Mouse (Mus musculus) CH12F3 (cell line): ENCODE data around the gene Pde5a.

Source experiments
- in situ Hi-C: fragments of 300-500 bp; cut with MboI; formaldehyde crosslinking; loops from 2 replicates; pipeline ENCODE4 v1.14.3; 2020; ENCODE audit warnings: low sequenced_read_pairs

Pde5a gene

DNA sequence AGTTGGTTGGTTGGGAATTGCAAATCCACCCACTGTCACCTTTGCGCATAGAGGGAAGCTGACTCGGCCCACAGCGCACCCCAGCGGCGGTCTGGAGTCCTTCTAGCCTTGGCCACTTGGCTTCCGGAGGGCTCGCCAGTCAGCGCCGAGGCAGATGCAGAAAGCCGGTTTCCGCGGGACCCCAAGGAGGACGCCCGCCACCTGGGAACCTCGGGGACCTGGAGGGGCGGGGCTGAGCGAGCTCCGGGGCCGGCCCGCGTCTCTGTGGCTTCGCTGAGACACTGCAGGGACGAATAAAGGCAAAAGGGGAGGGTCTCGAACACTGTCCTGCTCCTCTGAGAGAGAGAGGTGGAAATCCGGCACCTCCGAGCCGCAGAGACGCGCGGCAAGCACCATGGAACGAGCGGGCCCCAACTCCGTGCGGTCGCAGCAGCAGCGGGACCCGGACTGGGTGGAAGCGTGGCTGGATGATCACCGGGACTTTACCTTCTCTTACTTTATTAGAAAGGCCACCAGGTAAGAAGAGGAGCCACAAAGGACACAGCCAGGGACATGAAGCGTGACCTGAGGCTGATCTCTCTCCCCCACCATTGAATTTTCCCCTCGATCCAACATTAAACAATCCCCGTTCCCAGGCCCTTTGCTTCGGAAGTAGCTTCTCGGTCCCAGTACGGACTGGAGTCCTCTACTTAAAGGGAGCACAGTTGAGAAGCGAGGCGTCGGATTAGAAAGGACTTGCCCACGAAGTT lies at the start of gene Pde5a:
Gene Pde5a (plus strand): TSS at position 96 of the 749 bp plus-strand sequence.
- in situ Hi-C loops = no loop called here

DNA sequence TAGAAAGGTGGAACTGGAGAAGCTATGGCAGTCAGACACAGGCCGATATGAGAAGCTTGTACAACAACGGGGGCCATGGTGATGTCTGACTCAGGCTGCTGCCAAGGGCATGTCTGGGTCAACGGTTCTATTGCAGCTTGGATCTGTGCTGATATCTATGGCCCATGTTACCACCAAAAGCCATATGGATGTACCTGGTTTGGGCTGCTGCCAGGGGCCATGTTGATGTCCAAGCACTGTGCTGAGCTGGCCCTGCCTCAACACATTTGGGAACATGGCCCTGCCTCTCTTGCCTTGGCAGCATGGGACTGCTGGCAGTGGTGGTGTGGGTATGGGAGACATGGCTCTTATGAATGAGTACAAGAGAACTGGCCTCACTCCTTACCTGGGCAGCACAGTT lies 47.9 kb upstream of the Pde5a start:
- in situ Hi-C loops = no loop called here

DNA sequence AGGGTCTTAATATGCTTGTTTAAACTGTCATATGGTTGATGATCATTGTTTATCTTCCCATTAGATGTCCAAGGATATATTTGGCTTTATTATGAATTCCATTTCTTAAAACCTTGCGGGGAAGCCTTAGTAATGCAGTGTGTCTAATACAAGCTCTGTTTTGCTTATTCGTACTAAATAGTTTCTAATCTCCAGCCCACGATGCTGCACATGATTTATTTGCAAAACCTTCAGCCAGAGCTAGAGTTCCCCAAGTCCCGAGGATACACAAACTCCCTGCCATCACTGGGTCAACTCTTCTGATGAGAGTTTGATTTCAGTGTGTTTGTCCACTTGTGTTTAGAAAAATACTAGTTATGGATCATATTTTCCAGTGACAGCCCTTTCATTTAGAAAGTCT lies 46.4 kb upstream of the Pde5a start:
- in situ Hi-C loops = no loop called here

DNA sequence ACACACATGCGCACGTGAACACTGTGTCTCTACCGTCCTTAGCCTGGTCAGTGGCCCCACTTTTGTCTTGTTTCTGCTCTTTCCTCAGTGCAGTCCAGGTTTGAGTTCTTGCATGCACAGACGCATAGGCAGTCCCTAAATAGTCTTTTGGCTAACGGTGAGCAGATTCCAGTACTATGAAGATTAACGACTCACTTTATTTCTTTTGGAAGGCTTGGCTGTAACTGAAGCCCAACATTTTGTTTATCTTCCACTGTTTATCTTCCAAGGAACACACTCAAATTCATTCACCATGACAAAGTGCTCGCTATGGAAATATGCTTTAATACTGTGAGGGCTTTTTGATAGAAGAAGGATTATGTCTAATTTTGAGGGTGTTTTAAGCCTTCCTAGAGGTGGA lies 43.9 kb upstream of the Pde5a start:
- in situ Hi-C loops = no loop called here

DNA sequence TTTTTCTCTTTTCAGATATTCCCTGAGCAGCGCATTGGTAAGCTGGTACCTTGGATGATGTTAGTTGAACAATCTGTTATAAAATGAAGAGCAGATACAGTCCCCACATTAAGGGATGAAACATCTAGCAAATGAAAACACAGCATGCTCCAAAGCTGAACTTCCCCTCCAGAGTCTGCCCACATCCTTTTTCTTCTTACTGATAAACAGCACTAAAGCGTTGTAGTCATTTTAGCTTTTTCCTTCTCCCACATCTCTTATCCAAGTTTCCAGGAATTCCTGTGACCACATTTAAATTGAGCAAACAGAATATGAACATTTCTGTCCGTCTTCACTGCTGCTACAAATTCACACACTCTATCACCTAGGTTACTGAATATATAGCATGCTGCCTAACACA lies 35.7 kb upstream of the Pde5a start:
- in situ Hi-C loops = no loop called here

DNA sequence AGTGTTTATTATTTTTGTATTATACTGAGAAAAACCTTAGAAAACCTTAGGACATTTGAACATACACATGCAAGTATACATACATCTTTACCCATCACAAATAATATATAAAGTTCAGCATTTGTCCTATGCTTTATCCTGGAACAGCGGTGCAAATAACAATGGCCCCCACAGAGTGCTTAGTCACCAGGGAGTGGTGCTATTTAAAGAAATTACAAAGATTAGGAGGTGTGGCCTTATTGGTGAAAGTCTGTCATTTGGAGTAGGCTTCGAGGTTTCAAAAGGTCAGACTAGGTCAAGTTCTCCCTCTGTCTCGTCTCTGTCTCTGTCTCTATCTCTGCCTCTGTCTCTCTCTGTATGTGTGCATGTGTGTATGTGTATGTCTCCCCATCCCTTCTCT lies 32.9 kb upstream of the Pde5a start:
- in situ Hi-C loops = no loop called here

DNA sequence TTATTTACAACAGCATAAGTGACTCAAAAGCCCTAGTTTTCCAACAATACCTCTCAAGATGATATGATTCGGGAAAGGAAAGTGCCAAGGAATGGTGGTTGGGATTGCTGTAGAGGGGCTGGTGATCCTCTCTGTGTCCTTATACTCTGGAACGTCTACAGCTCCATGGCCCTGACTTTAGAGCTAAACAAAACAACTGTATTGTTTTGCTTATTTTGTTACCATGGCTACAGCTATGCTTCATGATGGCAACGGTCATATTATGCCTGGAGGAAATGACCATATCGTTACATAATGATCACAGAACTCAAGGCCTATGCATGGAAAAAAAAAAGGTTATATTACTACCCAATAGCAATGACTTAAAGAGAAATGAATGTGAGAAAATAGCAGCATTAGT lies 32.1 kb upstream of the Pde5a start:
- in situ Hi-C loops = no loop called here

DNA sequence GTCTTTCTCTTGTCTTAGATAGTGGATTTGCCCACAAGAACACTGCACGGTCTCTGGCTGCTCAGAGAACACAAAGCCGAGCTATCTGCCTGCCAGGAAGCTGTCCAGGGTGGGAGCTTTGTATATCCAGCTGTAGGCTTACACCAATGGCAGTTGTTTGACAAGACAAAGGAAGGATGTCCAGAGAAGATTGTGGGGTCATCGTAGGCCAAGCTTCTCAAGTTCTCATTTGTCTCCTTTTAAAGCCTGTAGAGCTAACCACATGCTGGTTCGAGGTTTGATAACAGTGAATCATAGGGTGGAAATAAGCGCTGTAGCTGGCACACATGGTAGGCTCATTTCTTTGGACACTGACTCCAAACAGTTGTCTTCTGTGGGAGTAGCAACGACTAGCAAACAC lies 24.5 kb upstream of the Pde5a start:
- in situ Hi-C loops = no loop called here

DNA sequence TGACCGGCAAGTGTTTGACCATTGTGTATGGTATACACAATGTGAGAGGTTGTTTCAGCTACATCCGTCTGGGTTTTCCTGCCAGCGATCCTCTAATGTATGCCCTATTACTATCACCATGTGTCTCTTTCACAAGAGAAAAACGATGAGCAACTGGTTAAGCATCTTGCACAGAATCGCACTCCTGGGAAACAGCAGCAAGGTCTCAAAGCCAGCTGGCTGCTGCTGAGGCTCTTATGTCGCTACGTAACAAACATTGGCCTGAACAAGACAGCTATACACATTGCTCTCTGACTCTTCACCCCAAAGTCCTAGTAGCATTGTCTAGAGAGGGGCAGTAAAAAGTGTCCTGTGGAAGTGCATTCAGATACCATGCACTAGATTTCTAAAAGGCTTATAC lies 23.5 kb upstream of the Pde5a start:
- in situ Hi-C loops = no loop called here

DNA sequence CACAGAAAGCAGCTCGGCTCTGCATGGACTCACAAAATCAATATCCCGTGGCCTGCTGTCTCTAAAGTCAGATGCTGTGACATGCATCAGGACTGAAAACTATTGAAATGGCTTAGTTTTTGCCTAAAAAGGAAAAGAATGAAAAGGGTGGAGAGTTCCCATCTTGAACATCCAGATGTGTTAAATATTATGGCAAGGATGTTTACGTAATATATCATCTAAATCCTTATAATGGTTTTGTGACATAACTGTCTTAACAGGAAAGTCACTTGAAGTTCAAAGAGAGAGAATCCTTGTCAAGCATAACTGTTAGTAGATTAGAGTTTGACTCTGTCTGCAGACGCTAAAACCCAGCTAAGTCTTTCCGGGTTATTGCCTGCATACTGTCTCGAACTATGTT lies 20.3 kb upstream of the Pde5a start:
- in situ Hi-C loops = no loop called here

DNA sequence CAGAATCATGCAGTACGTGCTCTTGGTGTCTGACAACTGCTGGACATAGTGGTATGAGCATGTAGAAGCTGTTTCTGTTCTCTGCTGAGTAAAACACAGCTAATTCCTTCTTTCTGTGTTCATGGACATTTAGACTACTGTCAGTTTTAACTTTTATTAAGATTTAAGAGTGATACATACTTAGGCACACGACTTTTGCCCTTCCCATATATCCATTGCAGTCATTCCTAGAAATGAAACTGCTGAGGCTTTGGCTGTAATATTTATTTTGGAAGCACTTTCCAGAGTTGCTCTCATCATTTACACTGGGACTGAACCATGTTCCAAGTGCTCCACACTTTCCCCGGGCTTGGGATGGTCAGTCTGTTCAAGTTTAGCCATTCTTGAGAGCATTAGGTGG lies 18.6 kb upstream of the Pde5a start:
- in situ Hi-C loops = no loop called here

DNA sequence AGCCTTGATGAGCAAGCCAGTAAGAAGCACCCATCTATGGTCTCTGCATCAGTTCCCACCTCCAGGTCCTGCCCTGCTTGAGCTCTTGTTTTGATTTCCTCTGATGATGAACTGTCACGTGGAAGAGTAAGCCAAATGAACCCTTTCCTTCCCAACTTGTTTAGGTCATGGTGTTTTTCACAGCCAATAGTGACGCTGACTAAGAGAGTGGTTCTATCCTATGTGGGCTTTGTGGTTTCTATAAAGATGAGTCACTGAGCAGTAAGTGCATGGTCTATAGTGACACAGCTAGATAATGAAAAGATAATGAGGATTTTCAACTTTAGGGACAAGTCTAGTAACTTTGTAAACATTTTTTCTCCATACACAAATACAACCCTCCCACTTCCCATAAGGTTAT lies 10.1 kb upstream of the Pde5a start:
- in situ Hi-C loops = no loop called here

DNA sequence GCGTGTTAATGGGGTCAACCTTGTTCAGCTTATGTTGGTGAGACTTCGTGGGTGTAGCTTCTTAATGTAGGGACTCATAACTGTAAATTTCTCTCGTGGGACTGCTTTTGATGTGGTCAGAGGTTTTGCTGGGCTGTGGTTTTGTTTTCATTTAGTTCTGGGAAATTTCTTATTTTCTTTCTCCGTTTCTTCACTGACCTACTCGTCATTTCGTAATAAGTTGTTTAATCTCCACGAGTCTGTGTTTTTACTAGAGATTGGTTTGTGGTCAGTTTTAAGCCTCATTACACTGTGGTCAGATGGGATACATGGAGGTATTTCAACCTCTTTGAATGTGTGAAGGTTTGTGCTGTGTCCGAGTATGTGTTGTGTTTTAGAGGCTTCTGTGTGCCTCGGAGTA lies 7.2 kb upstream of the Pde5a start:
- in situ Hi-C loops = no loop called here

DNA sequence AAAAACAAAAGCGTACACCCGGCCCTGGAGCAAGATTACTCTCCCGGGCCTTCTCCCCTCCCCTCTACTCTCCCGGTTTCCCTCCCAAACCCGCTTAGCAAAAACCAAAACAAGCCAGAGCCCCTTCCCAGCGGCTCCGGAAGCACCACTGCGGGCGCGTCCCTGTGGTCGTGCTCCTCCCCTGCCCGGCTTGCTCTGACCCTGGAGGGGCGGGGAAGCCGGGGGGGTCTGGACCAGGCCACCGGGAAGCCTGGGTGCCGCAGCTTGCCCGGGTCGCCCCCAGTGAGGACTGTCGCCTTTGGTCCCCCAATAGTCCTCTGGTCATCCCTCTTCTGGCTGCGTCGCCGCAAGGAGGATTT lies 833 bp downstream of the Pde5a start:
- in situ Hi-C loops = no loop called here

DNA sequence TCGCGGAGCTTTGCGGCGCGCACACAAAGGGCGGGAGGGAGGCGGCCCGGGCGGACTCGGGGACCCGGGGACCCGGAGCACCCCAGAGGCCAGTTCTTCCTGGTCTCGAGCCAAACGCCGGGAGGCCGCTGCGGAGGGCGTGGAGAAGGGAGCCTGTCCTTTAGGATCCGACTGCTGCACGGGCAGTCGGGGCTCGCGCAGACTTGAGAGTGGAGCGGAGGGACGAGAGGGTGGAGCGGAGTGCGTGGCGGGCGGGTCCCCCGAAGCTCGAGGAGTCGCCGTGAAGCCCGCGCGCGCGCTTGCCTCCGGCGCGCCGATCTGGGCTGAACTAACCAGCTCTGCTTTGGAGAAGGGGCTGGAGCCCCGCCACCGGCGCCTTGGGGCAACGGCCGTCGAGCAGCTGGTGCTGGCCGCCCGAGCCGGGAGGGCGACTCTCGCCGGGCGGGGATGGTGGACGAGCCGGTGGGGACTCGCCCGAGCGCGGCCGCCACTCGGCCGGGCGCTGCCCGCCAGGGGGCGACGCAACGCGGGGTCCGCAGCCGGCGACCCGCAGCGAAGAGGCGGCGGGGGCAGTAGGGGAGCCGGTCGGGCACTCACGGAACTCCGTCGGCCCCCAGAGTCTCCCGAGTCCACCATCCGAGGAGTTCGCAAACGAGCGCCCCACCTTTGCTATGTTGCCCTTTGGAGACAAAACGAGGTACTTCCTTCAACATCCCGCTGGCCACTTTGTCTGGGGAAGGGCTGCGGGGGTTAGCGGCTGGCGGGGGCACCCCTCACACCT lies 1.4 kb downstream of the Pde5a start:
- in situ Hi-C loops = no loop called here

DNA sequence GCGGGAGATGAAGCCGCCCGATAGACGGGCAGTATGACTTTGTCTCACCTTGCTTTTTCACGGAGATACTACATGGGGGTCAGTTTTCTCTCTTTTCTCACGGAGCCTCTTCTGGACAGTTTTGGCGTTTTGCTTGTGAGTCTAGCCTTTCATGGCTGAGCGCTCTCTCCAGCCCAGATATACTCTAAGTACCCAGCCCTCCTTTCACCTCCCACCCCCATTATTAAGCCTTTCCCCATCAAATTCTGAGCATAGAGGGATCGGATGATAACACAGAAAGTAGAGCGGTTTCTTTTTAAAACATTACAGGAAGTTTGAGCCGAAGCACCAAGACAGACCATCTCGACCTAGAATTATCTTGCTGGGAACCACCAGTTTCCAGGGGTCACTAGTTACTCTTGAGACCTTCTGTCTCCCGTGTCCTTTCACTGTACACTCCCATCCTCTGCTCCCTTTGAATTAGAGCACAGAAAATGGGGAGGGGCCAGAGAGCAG lies 2.0 kb downstream of the Pde5a start:
- in situ Hi-C loops = no loop called here

DNA sequence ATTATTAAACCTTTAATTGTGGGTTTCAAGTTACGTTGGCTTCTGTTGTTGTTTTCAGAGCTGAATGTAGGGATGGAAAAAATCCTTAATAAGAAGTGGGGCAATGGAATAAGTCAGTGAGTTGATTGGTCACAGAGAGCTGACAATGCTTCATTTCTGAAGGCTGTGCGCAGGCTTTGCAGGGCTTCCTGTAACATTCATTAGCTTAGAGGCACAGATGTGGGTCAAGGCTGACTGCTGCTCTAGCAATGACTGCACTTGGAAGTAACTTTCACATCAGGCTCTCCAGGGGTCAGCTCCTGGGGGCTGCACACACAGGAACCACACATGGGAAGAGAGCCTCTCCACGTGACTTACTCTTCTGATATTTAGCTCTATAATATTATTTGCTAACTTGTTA lies 5.1 kb downstream of the Pde5a start:
- in situ Hi-C loops = no loop called here

DNA sequence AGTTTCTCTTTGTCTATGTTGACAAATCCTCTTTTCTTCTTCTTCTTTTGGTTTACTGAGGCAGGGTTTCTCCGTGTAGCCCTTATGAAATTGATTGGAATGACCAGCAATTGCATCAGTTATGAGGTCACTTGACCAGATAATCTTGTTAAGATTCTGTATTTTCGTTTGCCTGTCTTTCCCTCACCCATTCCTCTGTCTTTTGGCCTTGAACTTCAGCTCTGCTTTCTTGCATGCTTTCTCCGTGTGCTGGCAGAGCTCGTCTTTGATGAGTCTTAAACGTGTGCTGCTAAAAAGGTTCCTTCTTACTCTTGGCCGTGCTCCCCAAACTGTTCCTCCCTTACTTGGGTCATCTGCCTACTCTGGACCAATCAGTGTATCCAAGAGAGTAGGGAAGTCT lies 5.6 kb downstream of the Pde5a start:
- in situ Hi-C loops = no loop called here

DNA sequence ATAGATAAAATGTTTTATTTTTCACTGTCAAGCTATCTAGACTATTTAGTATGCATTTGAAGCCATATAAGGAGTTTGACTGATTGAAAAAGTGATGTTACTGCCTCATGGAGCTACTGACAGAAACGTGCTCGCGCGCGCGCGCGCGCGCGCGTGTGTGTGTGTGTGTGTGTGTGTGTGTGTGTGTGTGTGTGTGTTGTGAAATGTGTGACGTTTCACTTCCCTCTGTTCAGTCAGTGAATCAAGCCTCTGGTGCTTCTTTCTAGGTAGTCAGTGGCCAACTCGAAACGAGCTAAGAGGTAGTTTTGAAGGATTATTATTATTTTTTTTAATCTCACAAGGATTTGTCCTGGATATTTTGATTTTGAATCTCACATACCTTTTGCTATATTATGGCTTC lies 10.7 kb downstream of the Pde5a start:
- in situ Hi-C loops = no loop called here

DNA sequence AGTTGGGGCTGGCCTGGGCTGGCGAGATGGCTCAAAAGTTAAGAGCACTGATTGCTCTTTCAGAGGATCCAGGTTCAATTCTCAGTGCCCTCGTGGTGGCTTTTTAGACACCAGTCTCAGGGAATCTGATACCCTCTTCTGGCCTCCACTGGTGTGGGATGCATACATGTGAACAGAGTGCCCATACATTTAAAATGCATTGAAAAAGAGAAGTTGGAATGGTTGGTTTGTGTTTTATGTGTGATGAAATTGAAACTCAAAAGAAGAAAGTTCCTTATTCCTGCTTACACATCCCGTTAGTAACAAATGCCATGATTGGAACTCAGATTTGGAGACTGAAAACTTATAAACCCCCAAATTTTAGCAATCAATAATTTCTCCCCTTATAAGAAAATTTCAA lies 15.5 kb downstream of the Pde5a start:
- in situ Hi-C loops = no loop called here

DNA sequence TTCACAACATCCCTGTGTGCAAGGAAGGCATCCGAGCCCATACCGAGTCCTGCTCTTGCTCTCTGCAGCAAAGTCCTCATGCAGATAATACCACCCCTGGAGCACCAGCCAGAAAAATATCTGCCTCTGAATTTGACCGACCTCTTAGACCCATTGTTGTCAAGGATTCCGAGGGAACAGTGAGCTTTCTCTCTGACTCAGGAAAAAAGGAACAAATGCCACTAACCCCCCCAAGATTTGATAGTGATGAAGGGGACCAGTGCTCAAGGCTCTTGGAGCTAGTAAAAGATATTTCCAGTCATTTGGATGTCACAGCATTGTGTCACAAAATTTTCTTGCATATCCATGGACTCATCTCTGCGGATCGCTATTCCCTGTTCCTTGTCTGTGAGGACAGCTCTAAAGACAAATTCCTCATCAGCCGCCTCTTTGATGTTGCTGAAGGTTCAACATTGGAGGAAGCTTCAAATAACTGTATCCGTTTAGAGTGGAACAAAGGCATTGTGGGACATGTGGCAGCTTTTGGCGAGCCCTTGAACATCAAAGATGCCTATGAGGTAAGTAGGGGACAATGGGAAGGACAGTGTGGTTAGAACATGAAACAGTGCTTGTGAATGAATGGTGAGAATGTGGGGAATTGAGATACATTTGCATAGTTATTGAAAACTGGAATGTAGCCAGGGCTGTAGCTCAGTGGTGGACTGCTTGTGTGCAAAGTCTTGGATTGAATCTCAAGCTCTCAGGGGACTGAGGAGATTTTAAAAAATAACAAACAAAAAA lies 19.4 kb downstream of the Pde5a start:
- in situ Hi-C loops = no loop called here
